Mouse (Mus musculus): ENCODE measurements around the gene Ptgs1.
"Not testable (repeated sequence)": the region's sequence is repeated elsewhere in the genome, so short reads cannot be mapped to it uniquely, and the experiment has no call there.

The Ptgs1 gene

DNA sequence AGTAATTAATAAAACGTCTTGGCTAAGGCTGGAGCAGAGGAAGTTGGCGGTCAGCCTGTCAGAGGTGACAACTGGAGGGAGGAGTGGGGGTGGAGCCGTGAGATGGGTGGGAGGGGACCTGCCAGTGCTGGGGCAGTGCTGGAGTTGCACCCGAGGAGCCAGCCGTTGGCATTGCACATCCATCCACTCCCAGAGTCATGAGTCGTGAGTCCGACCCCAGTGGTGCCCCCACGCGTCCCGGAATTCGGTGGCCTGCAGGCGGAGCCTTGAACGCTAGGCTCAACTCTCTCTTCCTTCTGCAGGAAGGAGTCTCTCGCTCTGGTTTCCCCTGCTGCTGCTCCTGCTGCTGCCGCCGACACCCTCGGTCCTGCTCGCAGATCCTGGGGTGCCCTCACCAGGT, at the start of gene Ptgs1:
Gene Ptgs1 (plus strand): TSS at position 61 of the 400 bp plus-strand sequence.
- DNase-seq (ENCODE audit: low spot score in 2 of 2) = peak; percentile 50 to 60

DNA sequence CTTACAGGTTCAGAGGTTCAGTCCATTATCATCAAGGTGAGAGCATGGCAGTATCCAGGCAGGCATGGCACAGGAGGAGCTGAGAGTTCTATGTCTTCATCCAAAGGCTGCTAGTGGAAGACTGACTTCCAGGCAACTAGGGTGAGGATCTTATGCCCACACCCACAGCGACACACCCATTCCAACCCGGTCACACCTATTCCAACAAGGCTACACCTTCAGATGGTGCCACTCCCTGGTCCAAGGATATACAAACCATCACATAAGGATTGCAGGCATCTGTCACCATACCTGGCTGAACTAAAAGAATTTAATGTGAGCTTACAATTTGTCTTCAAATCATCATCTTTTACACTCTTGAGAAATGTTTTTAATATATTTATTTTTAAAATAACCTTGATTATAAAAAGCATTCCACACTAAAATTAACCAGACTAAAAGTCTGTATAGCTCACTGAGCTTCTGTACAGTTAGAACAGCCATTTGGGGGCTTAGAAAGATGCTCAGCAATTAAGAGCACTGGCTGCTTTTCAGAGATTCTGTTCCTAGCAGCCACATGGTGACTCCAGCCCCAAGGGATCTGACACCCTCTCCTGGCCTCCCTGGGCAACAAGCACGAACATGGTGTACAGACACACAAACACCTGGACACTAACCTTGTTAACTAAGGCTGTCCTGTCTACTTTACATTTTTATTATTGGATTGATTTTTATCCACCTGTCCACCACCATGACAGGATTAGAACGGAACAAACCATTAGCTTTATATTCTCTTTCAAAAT, 48.4 kb upstream of the Ptgs1 start:
- not testable (repeated sequence) for DNase-seq (ENCODE audit: low spot score in 2 of 2)

DNA sequence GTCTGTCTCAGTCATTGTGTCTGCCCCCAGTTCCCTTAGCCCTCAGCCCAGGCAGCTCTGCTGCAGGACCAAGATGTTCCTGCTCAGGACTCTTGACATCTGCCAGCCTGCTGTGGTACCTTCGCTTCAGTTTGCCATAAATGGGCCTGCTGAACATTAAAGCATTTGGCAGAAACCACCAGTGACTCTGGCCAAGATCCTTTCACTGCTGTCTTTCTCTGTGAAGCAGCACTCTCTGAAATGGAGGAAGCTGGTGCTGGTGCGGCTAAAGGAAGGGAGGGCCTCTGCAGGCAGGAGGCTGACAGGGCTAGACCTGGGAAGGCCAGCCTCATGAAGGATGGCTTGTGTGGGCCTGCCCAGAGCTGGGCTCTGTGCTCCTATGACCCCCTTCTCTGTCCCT, 46.9 kb upstream of the Ptgs1 start:
- peak; percentile 40 to 57 for DNase-seq (ENCODE audit: low spot score in 2 of 2)

DNA sequence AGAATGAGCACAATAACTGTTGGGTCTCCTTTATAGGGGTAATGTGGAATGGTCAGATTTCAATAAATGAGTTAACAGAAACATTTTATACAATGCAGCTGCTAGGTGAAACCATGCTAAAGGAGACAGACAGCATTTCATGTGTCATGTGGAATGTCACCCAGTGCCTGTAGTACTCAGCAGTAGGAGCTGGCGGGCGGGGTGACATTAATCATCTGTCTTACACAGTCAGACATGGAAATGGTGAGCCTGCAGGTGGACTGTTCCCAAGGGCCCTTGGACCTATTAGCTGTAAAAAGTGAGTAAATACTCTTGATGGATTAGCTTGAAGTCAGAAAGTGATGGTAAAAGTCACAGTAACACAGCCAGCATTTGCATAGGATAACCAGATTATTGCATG, 46.0 kb upstream of the Ptgs1 start:
- no peak for DNase-seq (ENCODE audit: low spot score in 2 of 2)

DNA sequence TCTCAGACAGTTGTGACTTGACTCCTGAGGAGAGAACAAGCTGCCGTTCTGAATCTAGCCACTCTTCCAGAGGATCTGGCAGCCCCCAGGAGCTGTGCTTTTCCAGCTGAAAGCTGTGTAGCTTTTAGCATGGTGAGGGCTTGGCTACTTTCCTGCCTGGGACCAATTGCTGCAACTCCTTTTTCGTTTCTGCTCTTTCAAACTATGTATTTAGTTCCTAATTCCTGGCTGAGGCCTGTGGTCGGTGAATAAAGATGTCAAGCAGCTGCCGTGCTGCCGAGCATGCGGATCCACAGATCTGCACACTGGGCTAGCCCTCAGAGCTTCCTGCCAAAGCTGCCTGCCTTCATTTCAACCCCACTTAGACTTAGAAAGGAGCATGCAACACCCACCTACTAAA, 45.4 kb upstream of the Ptgs1 start:
- DNase-seq (ENCODE audit: low spot score in 2 of 2) = peak; percentile 58 to 59

DNA sequence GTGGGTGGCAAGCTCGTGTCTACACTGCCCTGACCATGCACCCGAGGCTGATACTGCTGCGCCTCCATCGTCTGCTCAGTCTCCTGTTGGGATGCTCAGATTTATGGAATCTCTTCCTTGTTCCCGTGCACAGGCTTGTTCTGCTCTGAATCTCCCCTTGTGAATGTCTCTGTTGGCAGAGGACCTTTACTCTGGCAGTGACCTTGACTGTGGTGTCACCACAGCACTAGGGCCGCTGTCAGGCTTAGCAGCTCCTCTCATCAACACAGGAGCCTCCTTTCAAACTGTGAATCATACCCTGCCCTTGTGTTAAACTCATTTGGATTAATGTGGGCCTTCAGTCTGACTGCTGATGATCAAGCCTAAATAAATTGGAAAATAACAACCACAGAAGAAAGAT, 41.0 kb upstream of the Ptgs1 start:
- DNase-seq (ENCODE audit: low spot score in 2 of 2) = not testable (repeated sequence)

DNA sequence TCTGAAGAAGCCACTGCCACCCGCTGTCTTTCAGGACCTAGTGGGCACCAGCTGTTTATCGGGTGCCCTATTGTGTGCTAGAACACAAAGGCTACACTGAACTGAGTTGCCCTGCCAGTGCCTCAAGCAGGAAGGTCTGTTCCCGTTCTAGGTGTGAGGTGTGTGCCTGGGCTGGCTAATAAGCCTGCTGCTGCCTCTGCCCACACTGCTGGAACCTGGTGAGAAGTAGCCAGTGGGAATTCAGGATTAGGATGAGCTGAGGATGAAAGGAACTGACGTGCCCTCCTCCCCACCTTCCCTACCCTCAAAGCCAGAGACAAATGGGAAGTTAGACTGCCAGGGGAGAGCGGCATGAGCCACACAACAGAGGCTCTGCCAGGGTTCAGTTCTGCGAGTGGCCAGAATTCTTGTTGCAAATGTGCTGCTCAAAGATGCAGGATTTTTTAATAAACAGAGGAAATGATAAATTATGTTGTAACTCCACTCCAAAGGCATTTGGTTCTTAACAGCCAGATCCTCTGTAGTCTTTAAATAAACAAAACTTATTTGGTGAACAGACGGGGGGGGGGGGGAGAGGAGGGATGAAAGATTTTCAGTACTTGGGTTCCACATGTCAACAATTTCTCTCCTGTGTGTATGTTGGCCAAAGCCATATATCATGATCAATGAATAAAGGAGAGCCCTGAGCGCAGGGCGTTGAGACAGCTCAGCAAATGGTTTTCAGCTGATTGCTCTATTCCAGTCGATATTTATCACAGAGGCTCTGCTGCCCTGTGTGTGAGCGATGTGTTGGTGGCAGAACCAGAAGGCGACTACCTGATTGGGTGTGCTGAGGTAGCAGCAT, 38.9 kb upstream of the Ptgs1 start:
- DNase-seq (ENCODE audit: low spot score in 2 of 2) = no peak

DNA sequence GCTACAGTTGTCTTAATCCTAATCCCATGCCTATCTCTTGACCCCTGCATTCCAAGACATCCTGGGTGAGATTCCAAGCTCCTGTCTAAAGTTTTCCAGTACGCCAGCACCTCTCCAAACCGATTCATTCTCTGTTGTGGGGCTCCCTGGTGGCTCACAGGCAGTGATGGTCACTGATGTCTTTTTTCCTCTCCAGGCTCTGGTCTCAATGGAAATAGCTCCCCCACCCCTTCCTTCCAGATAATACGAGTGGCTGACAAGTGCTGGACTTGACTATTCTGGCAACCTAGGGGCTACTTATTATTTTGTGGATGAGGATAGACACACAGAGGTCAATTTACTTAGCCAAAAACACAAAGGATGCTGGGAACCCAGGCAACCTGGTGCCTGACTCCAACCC, 33.2 kb upstream of the Ptgs1 start:
- no peak for DNase-seq (ENCODE audit: low spot score in 2 of 2)

DNA sequence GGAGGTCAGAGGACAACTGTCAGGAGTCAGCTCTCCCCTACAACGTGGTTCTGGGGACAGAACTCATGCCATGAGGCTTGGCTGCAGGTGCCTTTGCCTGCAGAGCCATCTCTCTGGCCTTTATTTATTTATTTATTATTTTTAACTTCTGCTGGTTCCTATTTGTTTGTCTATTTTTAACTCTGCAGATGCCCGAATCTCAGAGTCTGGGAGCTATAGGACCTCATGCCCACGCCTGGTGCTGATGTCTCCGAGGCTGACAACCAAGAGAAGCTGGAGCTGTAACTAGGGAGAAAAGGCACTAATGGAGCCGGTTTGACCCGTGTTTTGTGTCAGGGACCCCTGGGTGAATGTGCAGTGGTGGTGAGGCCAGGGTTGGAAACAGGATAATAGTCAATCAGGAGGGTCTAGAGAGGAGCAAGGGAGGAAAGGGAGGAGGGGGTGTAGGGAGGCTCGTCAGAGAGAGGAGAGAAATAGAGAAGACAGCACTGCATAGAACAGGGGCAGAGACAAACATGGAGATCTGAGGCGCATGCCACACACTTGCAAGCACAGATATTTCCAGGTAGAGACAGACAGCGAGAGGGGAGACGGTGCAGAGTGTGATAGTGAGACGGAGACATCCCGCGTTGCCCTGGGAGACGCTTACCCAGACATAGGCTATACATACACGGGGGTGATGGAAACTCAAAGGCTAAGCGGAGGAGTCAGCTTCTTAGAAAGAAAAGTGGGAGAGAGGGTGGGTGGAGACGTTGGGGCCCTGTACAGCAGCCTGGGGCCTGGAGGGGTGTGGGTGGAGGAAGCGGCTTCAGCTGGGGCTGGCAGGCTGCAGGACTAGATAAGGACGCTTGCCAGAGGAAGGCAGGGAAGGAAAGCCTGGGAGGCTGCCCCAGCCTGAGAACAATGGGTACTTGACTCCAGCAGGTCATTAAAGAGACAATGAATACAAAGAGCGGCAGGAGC, 32.0 kb upstream of the Ptgs1 start:
- peak; percentile 64 to 84 for DNase-seq (ENCODE audit: low spot score in 2 of 2)

DNA sequence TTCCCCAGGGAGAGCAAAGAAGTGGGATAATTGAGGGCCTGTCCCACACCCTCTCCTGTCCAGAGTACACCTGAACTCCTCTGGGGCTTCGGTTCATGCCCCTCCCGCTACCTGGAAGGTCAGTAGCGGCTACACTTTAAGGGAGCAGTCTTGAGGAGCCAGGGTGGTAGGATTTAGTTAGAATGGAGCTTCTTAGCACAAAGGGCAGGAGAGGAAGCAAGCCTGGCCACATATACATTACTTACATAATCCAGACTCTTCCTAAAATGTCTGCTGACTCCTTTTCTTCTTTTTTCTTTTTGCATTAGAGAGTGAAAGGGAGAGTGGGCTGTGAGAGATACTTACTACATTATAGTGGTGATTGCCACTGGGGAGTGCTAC, 31.4 kb upstream of the Ptgs1 start:
- DNase-seq (ENCODE audit: low spot score in 2 of 2) = no peak

DNA sequence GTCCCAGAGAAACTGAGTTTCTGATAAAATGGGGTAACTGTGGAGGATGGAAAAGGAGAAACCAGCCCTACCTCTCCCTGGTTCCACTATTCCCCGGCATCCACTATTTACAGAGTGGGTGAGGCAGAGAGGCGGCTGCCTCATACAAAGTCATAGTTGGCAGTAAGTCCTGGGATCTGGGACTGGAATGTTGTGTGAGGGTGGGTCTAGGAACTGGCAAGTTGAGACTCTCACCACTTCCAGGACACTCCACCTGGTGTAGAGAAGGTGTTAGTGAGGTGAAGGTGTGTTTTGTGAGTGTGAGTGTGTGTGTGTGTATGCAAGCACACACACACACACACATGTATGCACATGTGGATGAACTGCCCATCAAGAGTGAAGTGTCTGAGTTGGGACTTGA, 29.4 kb upstream of the Ptgs1 start:
- no peak for DNase-seq (ENCODE audit: low spot score in 2 of 2)

DNA sequence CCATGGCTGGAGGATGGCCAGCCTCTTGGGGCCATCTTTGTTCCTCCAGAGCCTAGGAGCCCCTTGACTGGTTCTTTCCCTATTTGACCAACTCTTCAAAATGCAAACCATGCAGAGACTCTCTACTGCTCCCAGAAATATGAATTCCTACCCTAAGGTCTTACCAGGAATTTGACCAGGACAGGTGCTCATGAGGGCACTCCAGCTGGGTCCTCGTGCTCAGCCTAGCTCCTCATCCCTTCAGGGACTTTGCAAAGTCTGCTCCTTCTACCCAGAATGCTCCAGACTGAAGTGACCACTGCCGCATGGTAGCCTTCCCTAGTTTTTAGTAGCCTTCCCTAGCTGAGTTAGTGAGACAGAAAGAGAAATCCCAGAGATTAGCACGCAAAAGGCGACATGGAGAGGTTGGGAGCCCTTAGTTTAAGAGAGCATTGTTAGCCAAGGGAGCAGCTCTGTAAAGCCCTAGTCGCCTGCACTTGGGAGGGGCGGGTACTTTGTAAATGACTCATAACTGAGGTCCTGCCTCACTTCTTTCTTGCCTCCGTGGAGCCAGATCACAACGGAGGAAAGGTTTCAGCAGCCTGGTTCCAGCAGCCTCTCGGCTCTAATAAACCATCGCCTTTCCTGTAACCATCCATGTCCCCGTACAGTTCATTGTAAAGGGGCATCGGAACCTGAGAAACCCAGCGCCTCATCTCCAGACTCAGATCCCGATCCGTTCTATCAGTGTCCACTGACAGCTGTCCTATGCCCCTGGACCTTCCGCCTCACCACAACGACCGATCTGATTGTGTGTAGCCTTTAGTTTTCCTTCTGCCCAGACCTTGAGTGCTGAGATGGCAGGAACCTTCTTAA, 28.2 kb upstream of the Ptgs1 start:
- DNase-seq (ENCODE audit: low spot score in 2 of 2) = no peak

DNA sequence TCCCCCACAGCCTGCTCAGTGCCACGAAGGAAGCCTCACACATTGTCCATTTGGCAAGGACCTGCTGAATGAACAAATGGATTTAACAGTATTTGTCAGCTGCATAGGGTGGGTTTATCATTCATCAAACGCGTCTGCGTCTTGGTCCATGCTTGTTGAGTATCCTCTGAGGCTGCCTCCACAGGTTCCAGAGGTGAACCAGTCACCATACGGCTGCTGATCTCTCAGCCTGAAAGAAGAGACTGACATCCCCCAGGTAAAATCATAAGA, 27.7 kb upstream of the Ptgs1 start:
- no peak for DNase-seq (ENCODE audit: low spot score in 2 of 2)

DNA sequence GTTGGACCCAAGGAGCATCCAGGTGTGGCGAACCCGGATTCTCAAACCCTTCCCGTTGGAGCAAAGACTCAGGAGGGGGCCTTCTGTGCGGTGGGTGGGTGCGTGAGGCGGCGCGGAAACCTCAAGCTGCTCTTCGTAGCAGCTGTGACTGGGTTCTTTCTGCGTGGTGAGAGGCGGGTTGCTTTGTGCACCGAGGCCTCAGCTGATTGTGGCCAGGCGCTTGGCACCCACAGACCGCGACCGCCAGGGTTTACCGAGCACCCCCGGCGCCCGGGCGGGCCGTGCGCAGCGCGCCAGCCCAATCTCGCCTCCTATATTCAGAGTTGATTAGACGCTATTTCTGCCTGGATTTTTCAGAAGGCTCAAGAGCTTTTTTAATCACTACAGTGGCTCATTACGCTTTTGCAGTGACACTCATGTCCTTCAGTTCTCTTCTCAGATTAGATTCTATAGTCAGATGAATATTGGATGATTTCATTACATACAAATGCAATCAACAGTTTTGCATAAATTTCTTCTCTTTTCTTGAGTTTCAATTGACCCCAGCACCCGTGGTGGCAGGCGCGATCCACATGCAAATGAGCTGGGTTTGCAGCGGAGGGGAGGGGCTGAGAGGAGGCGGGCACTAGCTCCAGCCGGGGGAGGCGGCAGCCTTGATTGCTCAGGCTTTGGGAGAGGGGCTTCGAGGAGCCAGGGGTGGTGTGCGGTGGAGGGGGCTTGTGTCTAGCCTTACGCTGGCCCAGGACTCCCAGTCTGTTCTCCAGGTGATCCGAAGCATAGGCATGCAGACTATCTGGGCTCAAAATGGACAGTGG, 27.0 kb upstream of the Ptgs1 start:
- DNase-seq (ENCODE audit: low spot score in 2 of 2) = peak; percentile 73 to 74

DNA sequence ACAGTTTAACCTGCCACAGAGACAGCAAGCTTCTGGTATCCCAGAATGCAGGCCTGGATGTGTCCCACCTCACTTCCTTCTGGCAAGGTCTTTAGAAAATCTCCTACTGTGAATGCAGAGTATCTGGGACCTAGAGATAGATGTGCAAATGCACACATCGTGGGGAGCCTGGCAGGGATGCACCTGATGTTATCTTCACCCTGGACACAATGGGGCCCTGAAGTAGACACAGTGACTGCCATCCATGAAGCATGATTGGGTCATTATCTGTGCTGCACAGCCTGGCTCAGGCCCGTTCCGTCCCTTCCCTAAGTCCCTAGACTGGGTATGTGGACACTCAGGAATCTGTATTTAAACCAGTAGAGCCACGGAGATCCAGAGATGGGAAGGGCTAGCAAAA, 25.6 kb upstream of the Ptgs1 start:
- no peak for DNase-seq (ENCODE audit: low spot score in 2 of 2)

DNA sequence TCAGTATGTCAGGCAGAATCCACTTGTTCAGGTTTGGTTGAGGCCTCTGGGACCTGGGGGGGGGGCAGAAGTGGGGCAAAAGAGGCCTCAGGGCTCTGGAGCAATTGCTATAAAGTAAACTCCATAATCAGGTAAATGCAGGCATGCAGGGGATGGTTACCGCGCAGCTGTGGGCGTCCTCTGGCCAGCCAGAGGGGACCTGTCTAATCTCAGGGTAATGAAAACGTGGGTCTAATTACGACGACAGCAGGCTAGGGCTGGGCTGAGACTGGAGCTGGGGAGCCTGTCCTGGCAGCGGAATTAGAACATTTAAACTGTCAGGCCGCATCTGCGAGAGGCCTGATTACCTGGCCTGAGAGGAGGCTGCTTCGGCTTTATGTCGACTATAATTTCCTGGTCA, 23.2 kb upstream of the Ptgs1 start:
- DNase-seq (ENCODE audit: low spot score in 2 of 2) = no peak

DNA sequence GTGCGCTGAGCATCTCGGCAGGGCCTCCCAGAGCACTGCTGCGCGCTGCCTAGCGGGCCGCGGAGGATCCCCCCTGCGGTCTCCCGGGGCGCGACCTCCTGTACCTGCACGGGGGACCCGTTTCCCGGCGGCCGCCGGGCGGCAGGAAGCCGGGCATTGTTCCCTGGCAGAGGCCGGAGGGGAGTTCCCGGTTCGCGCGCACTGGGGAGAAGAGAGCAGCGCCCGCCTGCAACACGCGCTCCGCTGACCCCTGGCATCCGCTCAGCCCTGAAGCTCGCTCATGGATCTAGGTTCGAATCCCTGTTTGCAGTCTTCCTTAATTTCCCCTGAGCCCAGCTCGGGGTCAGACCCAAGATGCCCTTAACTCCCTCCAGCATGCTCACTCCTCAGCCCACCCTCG, 19.4 kb upstream of the Ptgs1 start:
- no peak for DNase-seq (ENCODE audit: low spot score in 2 of 2)

DNA sequence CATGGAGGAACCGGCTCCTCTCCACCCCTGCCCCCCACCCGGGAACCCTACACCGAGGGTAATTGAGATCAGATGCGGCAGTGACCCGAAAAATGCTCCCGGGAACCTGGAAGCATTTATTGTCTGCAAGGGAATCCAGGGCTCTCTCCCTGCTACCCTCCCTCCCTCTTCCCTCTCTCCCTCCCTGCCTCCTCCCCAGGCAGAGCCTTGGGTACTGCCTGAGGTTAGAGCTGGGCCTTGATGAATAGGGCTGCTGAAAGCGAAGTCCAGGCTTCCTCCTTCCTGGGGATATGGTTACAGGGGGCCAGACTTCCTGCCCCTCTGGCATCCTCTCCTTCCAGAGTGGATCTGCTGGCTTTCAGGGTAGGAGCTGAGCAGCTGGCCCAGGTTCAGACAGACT, 18.4 kb upstream of the Ptgs1 start:
- DNase-seq (ENCODE audit: low spot score in 2 of 2) = no peak

DNA sequence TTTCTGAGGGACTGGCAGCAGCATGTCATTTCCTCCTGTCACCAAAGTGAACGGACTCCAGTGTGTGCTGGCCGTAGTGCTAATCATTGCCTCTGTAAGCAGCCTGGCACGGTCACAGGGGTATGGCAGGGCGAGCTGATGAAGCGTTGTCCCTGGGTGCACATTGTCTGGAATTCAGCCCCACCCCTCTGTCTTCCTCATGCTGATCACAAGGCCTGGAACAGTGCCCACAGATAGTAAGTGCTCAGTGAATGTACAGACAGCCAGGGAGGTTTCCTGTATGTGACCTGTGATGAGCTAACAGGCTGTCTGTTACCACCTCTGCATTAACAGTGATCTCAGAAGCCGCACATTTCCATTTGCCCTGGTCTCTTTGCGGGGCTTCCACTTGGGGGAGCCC, 17.1 kb upstream of the Ptgs1 start:
- no peak for DNase-seq (ENCODE audit: low spot score in 2 of 2)

DNA sequence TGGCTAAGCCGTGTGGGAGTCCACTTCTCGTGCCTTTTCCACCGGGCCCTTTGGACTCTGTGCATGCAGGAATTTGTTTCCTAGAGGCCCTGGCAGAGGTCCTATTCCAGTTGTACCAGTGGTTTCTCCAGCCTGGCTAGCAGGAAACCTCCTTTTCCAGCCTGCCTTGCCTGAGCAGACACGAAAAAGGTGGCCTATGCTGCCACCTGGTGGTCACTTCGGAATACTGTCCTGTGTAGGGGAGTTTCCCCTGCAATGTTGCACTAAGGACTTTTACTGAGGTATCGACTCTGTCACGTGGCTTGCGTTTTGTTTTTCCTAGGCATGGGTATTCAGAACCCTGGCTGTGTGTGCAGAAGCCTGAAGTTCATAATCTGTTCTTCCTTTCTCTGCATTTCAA, 16.2 kb upstream of the Ptgs1 start:
- DNase-seq (ENCODE audit: low spot score in 2 of 2) = peak; percentile 88 to 92

DNA sequence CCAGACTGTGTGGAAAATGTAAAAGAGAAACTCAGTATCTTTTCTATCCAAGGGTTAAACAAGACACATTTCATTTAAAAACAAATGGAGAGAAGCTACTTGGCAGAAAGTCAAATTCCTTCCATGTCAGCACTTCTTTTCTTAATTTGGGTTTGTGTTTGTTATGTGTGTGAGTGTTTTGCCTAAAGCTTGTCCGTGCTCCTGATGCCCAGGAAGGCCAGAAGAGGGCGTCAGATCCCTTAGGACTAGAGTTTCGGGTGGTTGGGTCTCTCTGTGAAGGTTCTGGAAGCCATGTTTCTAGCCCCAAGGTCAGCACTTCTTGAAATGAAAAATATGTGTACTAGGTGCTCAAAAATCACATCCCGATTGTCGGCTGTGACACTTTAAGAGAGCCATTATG, 15.8 kb upstream of the Ptgs1 start:
- no peak for DNase-seq (ENCODE audit: low spot score in 2 of 2)

All from right cerebral cortex, postnatal 10 days (tissue).